Mouse (Mus musculus): ENCODE results near the gene Ctbs. TPM values are rescaled to one million over a fixed set of nuclear protein-coding genes. Genes with fewer than 3 reads are reported as not detected.

Gene Ctbs
- polyA plus RNA-seq, 1 experiment from 2014 or later = 6.0 TPM

- Histone ChIP-seq H3K4me2 (ENCODE audit: low read depth, low read length, severe bottlenecking) (peak overlapping the region; percentile 75), H3K27me3 (ENCODE audit: control insufficient read depth, insufficient read depth, low read length) (no peaks in the 10 kb centered on the region), H3K9ac (ENCODE audit: low read length) (peak overlapping the region; percentile 44), H3K4me3 (ENCODE audit: low read depth, low read length) (peak overlapping the region; percentile 82), H3K36me3 (ENCODE audit: control insufficient read depth, insufficient read depth, low read length) (peaks cover 8% of the 10 kb centered on the region), H3K4me1 (replicated peaks; ENCODE audit: control insufficient read depth, insufficient read depth, low read length) (peaks cover 14% of the 10 kb centered on the region), H3K9me3 (ENCODE audit: control insufficient read depth, low read length) (no peaks in the 10 kb centered on the region), H3K27ac (ENCODE audit: low read depth, low read length) (no peak overlapping the region)
- ATAC-seq (replicated peaks; ENCODE audit: low FRiP score) (no peak), DNase-seq (ENCODE audit: low spot score) (no peak)
- 72% methylated on average over 5 of the region's 5 CpGs for WGBS
Observed at GRCm38 (mm10) chr3:146501601-146502123, 52.1 kb downstream of the Ctbs start.

- H3K27me3 ChIP-seq (ENCODE audit: control insufficient read depth, insufficient read depth, low read length) = no peaks in the 10 kb centered on the region
- 98% methylated on average over 7 of the region's 7 CpGs for WGBS
- peaks cover 14% of the 10 kb centered on the region for H3K36me3 ChIP-seq (ENCODE audit: control insufficient read depth, insufficient read depth, low read length)
- H3K4me3 ChIP-seq (ENCODE audit: low read depth, low read length) = no peak overlapping the region
- no peak overlapping the region for H3K27ac ChIP-seq (ENCODE audit: low read depth, low read length)
- H3K4me2 ChIP-seq (ENCODE audit: low read depth, low read length, severe bottlenecking) = no peak overlapping the region
- no peak overlapping the region for H3K9ac ChIP-seq (ENCODE audit: low read length)
- no peaks in the 10 kb centered on the region for H3K9me3 ChIP-seq (ENCODE audit: control insufficient read depth, low read length)
- ATAC-seq (replicated peaks; ENCODE audit: low FRiP score) = no peak
- peaks cover 3% of the 10 kb centered on the region; the same call in 1 of the 2 replicates for H3K4me1 ChIP-seq (replicated peaks; ENCODE audit: control insufficient read depth, insufficient read depth, low read length)
- no peak for DNase-seq (ENCODE audit: low spot score)
Observed at GRCm38 (mm10) chr3:146506711-146507110, 57.1 kb downstream of the Ctbs start.

Other genes starting within 250 kb of the Ctbs start
- 0.17 and 0.24 TPM in 2 replicates for gene Lpar3, start 228.8 kb upstream of the Ctbs start, polyA plus RNA-seq (2014; fragmentation: Nextera tagmentation; extraction: Ambion mirVana)
- 41.6 TPM in 2 replicates for gene Ssx2ip, start 45.2 kb upstream of the Ctbs start, polyA plus RNA-seq (2014; fragmentation: Nextera tagmentation; extraction: Ambion mirVana)
- 5.9 and 7.5 TPM in 2 replicates for gene Spata1, start 50.0 kb downstream of the Ctbs start, polyA plus RNA-seq (2014; fragmentation: Nextera tagmentation; extraction: Ambion mirVana)
- 977 and 1,050 TPM in 2 replicates for gene Gng5, start 50.0 kb downstream of the Ctbs start, polyA plus RNA-seq (2014; fragmentation: Nextera tagmentation; extraction: Ambion mirVana)
- 70.0 and 72.8 TPM in 2 replicates for gene Rpf1, start 71.6 kb downstream of the Ctbs start, polyA plus RNA-seq (2014; fragmentation: Nextera tagmentation; extraction: Ambion mirVana)
- gene Uox, start 120.6 kb downstream of the Ctbs start, polyA plus RNA-seq (2014; fragmentation: Nextera tagmentation; extraction: Ambion mirVana) = not detected in 2 replicates
- not detected in 2 replicates for gene Dnase2b, start 165.8 kb downstream of the Ctbs start, polyA plus RNA-seq (2014; fragmentation: Nextera tagmentation; extraction: Ambion mirVana)
- gene 4930503B20Rik, start 201.5 kb downstream of the Ctbs start, polyA plus RNA-seq (2014; fragmentation: Nextera tagmentation; extraction: Ambion mirVana) = not detected in 2 replicates
- gene Samd13, start 235.8 kb downstream of the Ctbs start, polyA plus RNA-seq (2014; fragmentation: Nextera tagmentation; extraction: Ambion mirVana) = 0.52 and 0.97 TPM in 2 replicates